Mouse (Mus musculus): ENCODE measurements around the gene Top1.
"Not testable (repeated sequence)": the region's sequence is repeated elsewhere in the genome, so short reads cannot be mapped to it uniquely, and the experiment has no call there.

Gene Top1

GRCm38 (mm10) chr2:160639911-160640717, 5.6 kb upstream of the Top1 start:
- DNase-seq: no peak

- DNase-seq: no peak
These were observed 4.5 kb upstream of the Top1 start for GRCm38 (mm10) chr2:160641176-160641575.

- DNase-seq: peak; percentile 73
These were observed 606 bp downstream of the Top1 start for GRCm38 (mm10) chr2:160646144-160646844.

- DNase-seq: no peak
These were observed 1.1 kb downstream of the Top1 start for GRCm38 (mm10) chr2:160646845-160647178.

- DNase-seq: no peak
These were observed 2.4 kb downstream of the Top1 start for GRCm38 (mm10) chr2:160648097-160648496.

- DNase-seq: no peak
These were observed 3.4 kb downstream of the Top1 start for GRCm38 (mm10) chr2:160649072-160649471.

- no peak for DNase-seq
These were observed 5.5 kb downstream of the Top1 start for GRCm38 (mm10) chr2:160651165-160651564.

GRCm38 (mm10) chr2:160653218-160653617, 7.5 kb downstream of the Top1 start:
- DNase-seq: no peak

- DNase-seq: no peak
These were observed 9.9 kb downstream of the Top1 start for GRCm38 (mm10) chr2:160655561-160655960.

- no peak for DNase-seq
These were observed 10.5 kb downstream of the Top1 start for GRCm38 (mm10) chr2:160656234-160656633.

- no peak for DNase-seq
These were observed 12.2 kb downstream of the Top1 start for GRCm38 (mm10) chr2:160657801-160658442.

GRCm38 (mm10) chr2:160658811-160659210, 13.1 kb downstream of the Top1 start:
- DNase-seq: no peak

- DNase-seq: no peak
These were observed 18.7 kb downstream of the Top1 start for GRCm38 (mm10) chr2:160664421-160664820.

GRCm38 (mm10) chr2:160664986-160665385, 19.3 kb downstream of the Top1 start:
- DNase-seq: not testable (repeated sequence)

GRCm38 (mm10) chr2:160667259-160667658, 21.6 kb downstream of the Top1 start:
- DNase-seq: no peak

- no peak for DNase-seq
These were observed 54.6 kb downstream of the Top1 start for GRCm38 (mm10) chr2:160700271-160700670.

- peak; percentile 14 for DNase-seq
These were observed 55.9 kb downstream of the Top1 start for GRCm38 (mm10) chr2:160701603-160702002.

- no peak for DNase-seq
These were observed 57.1 kb downstream of the Top1 start for GRCm38 (mm10) chr2:160702824-160703223.

GRCm38 (mm10) chr2:160707673-160708072, 62.0 kb downstream of the Top1 start:
- DNase-seq: no peak

- DNase-seq: no peak
These were observed 69.9 kb downstream of the Top1 start for GRCm38 (mm10) chr2:160715463-160716030.

- DNase-seq: peak; percentile 81
These were observed 71.6 kb downstream of the Top1 start for GRCm38 (mm10) chr2:160717269-160717668.

- DNase-seq: no peak
These were observed 73.1 kb downstream of the Top1 start for GRCm38 (mm10) chr2:160718811-160719210.

GRCm38 (mm10) chr2:160722714-160723113, 77.0 kb downstream of the Top1 start:
- no peak for DNase-seq

All from thymus, postnatal 4 days (tissue).